Mouse (Mus musculus) liver, embryonic 11.5 days (tissue): ENCODE measurements around the gene Mitf. TPM values are rescaled to one million over a fixed set of nuclear protein-coding genes. Genes with fewer than 3 reads are reported as not detected.

ENCODE experiments used
- ATAC-seq: fragments of 200-750 bp; cut with Nextera tagmentation; replicated peaks from 2 replicates; pipeline ENCODE4 v1.8.0; 2017; ENCODE audit warnings: moderate number of reproducible peaks, mild to moderate bottlenecking, moderate TSS enrichment, moderate library complexity; ENCODE audit not compliant: low FRiP score
- DNase-seq: peaks from one replicate; pipeline ENCODE4 v3.0.0-alpha.2; 2017; ENCODE audit warnings: low spot score
- H3K27ac ChIP-seq: fragments of 300-500 bp; sonication (generic); 2 replicates; pipeline ENCODE4 v1.5.1; 2014; ENCODE audit warnings: mild to moderate bottlenecking, low read depth, low read length, control low read depth
- H3K27me3 ChIP-seq: fragments of 300-500 bp; sonication (generic); replicated peaks from 2 replicates; pipeline ENCODE4 v1.6.1; 2014; ENCODE audit warnings: low read length, mixed read lengths; ENCODE audit not compliant: control insufficient read depth, insufficient read depth
- H3K36me3 ChIP-seq: fragments of 300-500 bp; sonication (generic); 2 replicates; pipeline ENCODE4 v1.6.1; 2014; ENCODE audit warnings: mild to moderate bottlenecking, low read length, moderate library complexity, mixed read lengths; ENCODE audit not compliant: control insufficient read depth, insufficient read depth
- H3K4me1 ChIP-seq: fragments of 300-500 bp; sonication (generic); replicated peaks from 2 replicates; pipeline ENCODE4 v1.6.1; 2014; ENCODE audit warnings: low read length, mixed read lengths; ENCODE audit not compliant: control insufficient read depth, insufficient read depth
- H3K4me2 ChIP-seq: fragments of 300-500 bp; sonication (generic); 2 replicates; pipeline ENCODE4 v1.6.1; 2014; ENCODE audit warnings: mild to moderate bottlenecking, control low read depth, moderate library complexity
- H3K4me3 ChIP-seq: fragments of 300-500 bp; sonication (generic); 2 replicates; pipeline ENCODE4 v1.5.1; 2014; ENCODE audit warnings: low read depth, low read length, control low read depth
- H3K9ac ChIP-seq: fragments of 300-500 bp; sonication (generic); 2 replicates; pipeline ENCODE4 v1.6.1; 2014; ENCODE audit warnings: low read depth, low read length, control low read depth
- H3K9me3 ChIP-seq: fragments of 300-500 bp; sonication (generic); 2 replicates; pipeline ENCODE4 v1.6.1; 2016; ENCODE audit warnings: low read length, inconsistent platforms, mixed read lengths; ENCODE audit not compliant: control insufficient read depth
- WGBS: fragments of 180-500 bp; shearing (Covaris S2); extraction: QIAGEN DNeasy Blood & Tissue Kit; methylation state at CpG from one replicate; pipeline ENCODE4 v1.1.7; 2014; 5-methylcytosine and 5-hydroxymethylcytosine counted together
- polyA plus RNA-seq: library from polyadenylated mRNA; unstranded; fragments of >200 nt; fragmentation: Nextera tagmentation; extraction: Ambion mirVana; gene quantifications from 2 replicates; pipeline ENCODE4 v1.2.1, GENCODE M21; 2014

Gene Mitf
- polyA plus RNA-seq, 1 experiment from 2014 or later: 1.0 TPM

DNA sequence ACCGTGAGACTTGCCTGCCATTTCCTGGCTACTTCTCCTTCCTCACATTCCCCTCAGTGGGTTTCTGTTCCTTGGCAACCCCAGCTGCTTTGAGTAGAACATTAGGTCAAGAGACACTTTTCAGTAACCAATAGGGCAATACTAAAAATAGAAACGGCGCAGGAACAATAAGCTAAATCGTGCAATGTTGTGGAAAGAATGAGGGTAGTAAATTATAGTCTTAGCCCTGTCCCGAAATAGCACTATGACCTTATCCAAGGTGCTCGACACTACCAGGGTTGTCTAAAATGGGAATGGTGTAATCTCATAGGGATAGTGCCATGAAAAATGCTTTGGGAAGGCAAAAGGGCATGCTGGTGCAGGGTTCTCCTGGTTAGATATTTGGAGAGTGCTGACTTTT lies 70.6 kb downstream of the Mitf start:
- no peaks in the 10 kb centered on the region for H3K36me3 ChIP-seq
- no peaks in the 10 kb centered on the region for H3K9me3 ChIP-seq
- no peak overlapping the region for H3K27ac ChIP-seq
- H3K4me2 ChIP-seq: no peak overlapping the region
- 70% methylated on average over 6 of the region's 6 CpGs for WGBS
- DNase-seq (no peak), ATAC-seq (no peak)
- H3K4me1 ChIP-seq: no peaks in the 10 kb centered on the region
- no peaks in the 10 kb centered on the region for H3K27me3 ChIP-seq
- no peak overlapping the region for H3K4me3 ChIP-seq
- H3K9ac ChIP-seq: no peak overlapping the region

DNA sequence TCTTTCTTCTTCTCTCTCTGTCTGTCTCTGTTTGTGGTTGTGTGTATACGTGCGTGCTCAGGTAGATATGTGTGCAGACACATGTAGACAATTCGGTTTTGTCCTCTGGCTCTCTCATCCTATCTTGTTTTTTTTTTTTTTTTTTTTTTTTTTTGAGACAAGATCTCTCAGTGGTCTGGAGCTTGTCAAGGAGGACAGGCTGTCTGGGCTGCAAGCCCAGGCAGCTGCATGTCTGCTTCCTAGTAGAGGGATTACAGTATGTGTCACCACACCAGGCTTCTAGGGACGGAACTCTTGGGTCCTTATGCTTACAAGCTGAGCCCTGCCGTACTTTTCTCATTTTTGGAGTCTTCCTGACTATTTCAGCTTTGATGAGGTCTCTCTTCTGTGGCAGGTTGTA lies 73.5 kb downstream of the Mitf start:
- Histone ChIP-seq H3K27me3 (no peaks in the 10 kb centered on the region), H3K9me3 (no peaks in the 10 kb centered on the region), H3K4me3 (no peak overlapping the region), H3K9ac (no peak overlapping the region), H3K27ac (no peak overlapping the region), H3K4me1 (no peaks in the 10 kb centered on the region), H3K36me3 (no peaks in the 10 kb centered on the region), H3K4me2 (no peak overlapping the region)
- ATAC-seq: no peak
- WGBS: 62% methylated on average over 5 of the region's 5 CpGs
- no peak for DNase-seq

DNA sequence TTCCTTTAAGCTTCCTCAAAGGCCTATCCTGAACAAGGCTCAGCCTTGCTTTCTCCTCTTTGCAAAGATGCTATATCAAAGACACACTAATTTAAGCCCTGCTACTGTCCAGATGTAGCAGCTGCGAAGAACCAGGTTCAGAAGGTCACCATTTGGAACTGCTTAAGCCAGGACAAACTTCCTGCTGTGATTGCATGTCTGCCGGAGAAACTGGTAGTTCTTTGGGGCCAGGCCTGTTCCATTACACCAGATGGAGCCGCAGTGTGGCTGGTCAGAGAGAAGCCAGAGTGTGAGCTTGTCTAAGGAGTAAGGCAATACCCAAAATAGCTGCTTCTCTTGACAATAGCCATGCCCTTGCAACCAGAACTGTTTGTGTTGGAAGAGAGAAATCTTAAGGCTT lies 75.1 kb downstream of the Mitf start:
- Histone ChIP-seq H3K9me3 (no peaks in the 10 kb centered on the region), H3K36me3 (no peaks in the 10 kb centered on the region), H3K4me3 (no peak overlapping the region), H3K27ac (no peak overlapping the region), H3K4me1 (no peaks in the 10 kb centered on the region), H3K9ac (no peak overlapping the region), H3K27me3 (no peaks in the 10 kb centered on the region), H3K4me2 (no peak overlapping the region)
- no peak for DNase-seq
- 45% methylated on average over 3 of the region's 3 CpGs for WGBS
- no peak for ATAC-seq

DNA sequence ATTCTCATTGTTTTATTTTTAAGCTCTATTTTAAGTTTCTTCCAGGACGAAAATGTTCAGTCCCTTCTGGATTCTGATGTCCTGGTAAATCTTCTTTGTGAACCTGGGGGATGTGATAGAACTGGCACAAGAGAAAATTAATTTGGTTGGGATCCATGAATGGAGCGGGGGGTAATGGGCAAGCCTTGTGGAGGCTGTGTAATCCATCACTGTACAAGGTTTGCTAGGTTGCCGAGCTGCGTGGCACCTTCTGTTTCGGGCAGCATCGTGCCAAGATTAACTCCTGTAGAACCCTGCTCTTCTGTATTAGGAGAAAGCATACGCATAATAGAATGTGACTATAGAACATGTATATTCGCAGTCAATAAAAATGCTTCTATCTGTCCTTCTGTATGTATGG lies 76.1 kb downstream of the Mitf start:
- no peak overlapping the region for H3K9ac ChIP-seq
- no peaks in the 10 kb centered on the region for H3K9me3 ChIP-seq
- no peak overlapping the region for H3K27ac ChIP-seq
- no peak overlapping the region for H3K4me3 ChIP-seq
- no peaks in the 10 kb centered on the region for H3K27me3 ChIP-seq
- 0 out of 2 replicates have a peak, but pooled peaks cover 4% of the 10 kb centered on the region for H3K4me1 ChIP-seq
- H3K36me3 ChIP-seq: no peaks in the 10 kb centered on the region
- ATAC-seq (no peak), DNase-seq (no peak)
- 90% methylated on average over 8 of the region's 8 CpGs for WGBS
- no peak overlapping the region for H3K4me2 ChIP-seq

DNA sequence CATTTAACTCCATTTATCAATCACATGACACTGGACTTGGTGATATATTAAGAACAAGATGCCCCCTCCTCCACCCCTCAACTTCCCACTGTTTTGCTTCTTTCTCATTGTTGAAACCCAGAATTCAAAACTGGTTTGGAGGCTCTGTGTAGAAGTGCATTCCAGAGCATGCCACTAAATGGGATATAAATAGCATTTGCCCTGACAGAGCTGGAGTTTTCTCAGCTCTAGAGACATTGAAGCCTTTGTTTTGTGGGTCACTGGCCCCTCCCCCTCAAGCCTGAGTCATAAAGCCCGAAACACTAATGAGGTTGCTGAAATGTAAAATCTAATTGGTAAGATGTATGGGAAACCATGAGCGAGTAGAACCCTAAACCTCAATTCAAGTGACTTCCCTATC lies 76.6 kb downstream of the Mitf start:
- Histone ChIP-seq H3K27me3 (no peaks in the 10 kb centered on the region), H3K4me3 (no peak overlapping the region), H3K4me1 (0 out of 2 replicates have a peak, but pooled peaks cover 5% of the 10 kb centered on the region), H3K4me2 (no peak overlapping the region), H3K36me3 (no peaks in the 10 kb centered on the region), H3K9ac (no peak overlapping the region), H3K9me3 (no peaks in the 10 kb centered on the region), H3K27ac (no peak overlapping the region)
- WGBS: 64% methylated on average over 2 of the region's 2 CpGs
- DNase-seq (no peak), ATAC-seq (no peak)

DNA sequence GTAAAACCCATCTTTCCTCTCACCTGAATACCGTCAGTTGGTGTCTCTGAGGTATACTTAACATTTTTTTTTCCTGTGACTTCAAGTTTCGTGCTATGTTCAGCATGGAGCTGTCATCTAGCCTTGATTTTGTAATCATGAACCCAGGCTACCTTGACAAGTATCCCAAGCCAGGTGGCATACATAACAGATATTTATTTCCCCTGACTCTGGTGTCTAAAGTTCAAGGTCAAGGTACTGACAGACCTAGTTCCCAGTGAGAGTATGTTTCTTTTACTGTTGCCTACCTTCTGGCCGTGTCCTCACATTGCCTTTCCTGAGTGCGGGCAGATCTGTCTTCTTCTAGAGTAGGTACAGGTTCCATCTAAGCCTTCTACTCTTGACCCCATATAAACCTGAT lies 78.1 kb downstream of the Mitf start:
- DNase-seq (no peak), ATAC-seq (no peak)
- Histone ChIP-seq H3K4me3 (no peak overlapping the region), H3K9me3 (no peaks in the 10 kb centered on the region), H3K4me1 (0 out of 2 replicates have a peak, but pooled peaks cover 5% of the 10 kb centered on the region), H3K36me3 (no peaks in the 10 kb centered on the region), H3K9ac (no peak overlapping the region), H3K4me2 (no peak overlapping the region), H3K27me3 (no peaks in the 10 kb centered on the region), H3K27ac (no peak overlapping the region)
- WGBS: 81% methylated on average over 4 of the region's 4 CpGs

DNA sequence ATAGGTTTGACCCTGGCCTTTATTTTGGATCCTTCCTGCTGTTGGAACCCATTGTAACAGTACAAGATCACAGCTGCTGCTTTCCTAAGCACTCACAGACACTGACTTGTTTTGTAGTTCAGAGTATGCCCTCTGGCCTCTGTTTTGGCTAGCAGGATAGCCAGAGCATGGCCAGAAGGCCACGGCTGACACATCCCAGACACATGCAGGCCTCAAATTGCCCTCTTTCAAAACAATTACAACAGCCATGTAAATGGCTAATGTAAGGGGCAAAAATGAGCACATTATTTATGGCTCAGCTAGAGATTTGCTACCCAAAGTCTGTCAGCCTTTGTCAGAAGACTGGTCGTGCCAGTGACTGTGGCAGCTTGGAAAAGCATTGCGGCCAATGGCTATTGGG lies 78.8 kb downstream of the Mitf start:
- H3K4me1 ChIP-seq: 0 out of 2 replicates have a peak, but pooled peaks cover 5% of the 10 kb centered on the region
- H3K4me2 ChIP-seq: no peak overlapping the region
- 69% methylated on average over 3 of the region's 3 CpGs for WGBS
- H3K27me3 ChIP-seq: no peaks in the 10 kb centered on the region
- ATAC-seq: no peak
- no peak overlapping the region for H3K4me3 ChIP-seq
- no peaks in the 10 kb centered on the region for H3K9me3 ChIP-seq
- no peaks in the 10 kb centered on the region for H3K36me3 ChIP-seq
- H3K27ac ChIP-seq: no peak overlapping the region
- no peak for DNase-seq
- H3K9ac ChIP-seq: no peak overlapping the region

DNA sequence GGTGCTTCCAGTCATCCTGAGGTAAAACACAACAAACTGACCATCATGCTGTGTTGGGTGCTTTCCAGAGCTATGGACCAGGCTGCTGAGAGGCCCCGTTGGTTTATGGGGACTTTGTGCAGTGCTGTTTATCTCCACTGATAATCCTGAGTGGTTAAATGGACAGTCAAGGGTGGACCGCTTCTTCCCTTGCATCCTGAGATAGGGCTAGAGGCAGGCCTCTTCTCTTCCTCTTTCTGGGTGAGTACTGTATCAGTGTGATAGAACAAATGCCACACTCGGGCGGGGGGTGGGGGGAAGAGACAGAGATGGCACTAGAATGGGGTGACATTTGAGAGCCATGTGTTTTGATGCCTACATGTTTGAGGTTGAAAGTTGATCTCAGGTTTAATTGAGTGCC lies 81.0 kb downstream of the Mitf start:
- no peaks in the 10 kb centered on the region for H3K36me3 ChIP-seq
- H3K27me3 ChIP-seq: no peaks in the 10 kb centered on the region
- DNase-seq (no peak), ATAC-seq (no peak)
- 0 out of 2 replicates have a peak, but pooled peaks cover 5% of the 10 kb centered on the region for H3K4me1 ChIP-seq
- H3K4me2 ChIP-seq: no peak overlapping the region
- H3K9ac ChIP-seq: no peak overlapping the region
- no peak overlapping the region for H3K27ac ChIP-seq
- no peak overlapping the region for H3K4me3 ChIP-seq
- H3K9me3 ChIP-seq: no peaks in the 10 kb centered on the region
- WGBS: 42% methylated on average over 4 of the region's 4 CpGs

DNA sequence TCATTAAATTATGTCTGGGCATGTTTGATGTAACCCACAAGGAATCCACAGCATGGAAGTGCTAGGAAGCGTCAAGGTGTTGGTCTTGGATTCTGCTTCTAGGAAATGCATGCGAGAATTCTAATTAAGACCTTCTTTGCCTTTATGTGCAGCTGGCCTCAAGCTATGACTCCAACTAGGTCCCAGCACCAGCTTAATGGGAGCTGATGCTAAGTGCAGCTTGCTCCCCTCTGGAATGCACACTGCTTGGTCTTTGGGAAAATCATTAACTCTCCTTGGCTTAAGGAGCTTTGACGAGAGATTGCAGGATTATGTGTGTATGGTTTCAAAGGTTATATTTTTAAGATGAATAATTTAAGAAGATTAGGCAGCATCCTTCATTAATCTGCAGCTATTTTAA lies 81.7 kb downstream of the Mitf start:
- DNase-seq: no peak
- H3K9me3 ChIP-seq: no peaks in the 10 kb centered on the region
- no peak overlapping the region for H3K27ac ChIP-seq
- H3K4me2 ChIP-seq: no peak overlapping the region
- 77% methylated on average over 3 of the region's 3 CpGs for WGBS
- no peaks in the 10 kb centered on the region for H3K36me3 ChIP-seq
- no peak overlapping the region for H3K4me3 ChIP-seq
- H3K4me1 ChIP-seq: 0 out of 2 replicates have a peak, but pooled peaks cover 5% of the 10 kb centered on the region
- no peak overlapping the region for H3K9ac ChIP-seq
- H3K27me3 ChIP-seq: no peaks in the 10 kb centered on the region
- no peak for ATAC-seq
